Mouse (Mus musculus) CH12.LX (cell line): ENCODE data around the gene Tex13b. TPM values are rescaled to one million over a fixed set of nuclear protein-coding genes. Genes with fewer than 3 reads are reported as not detected.
"Not testable (repeated sequence)": the region's sequence is repeated elsewhere in the genome, so short reads cannot be mapped to it uniquely, and the experiment has no call there.

Experiments
- DNase-seq: peaks from one replicate; pipeline ENCODE4 v3.0.0-alpha.2; 2013; ENCODE audit errors: extremely low read depth
- H3K27ac ChIP-seq: 2 replicates; pipeline ENCODE4 v1.5.1; 2012; ENCODE audit warnings: low read depth, mild to moderate bottlenecking, control low read depth, moderate library complexity; ENCODE audit not compliant: insufficient read depth
- H3K27me3 ChIP-seq: replicated peaks from 2 replicates; pipeline ENCODE3; 2012; ENCODE audit warnings: inconsistent platforms
- H3K36me3 ChIP-seq, 2 experiments: replicated peaks in 1 of 2; 2 replicates each; pipeline versions ENCODE3 to v1.6.1; 2012; ENCODE audit warnings: inconsistent platforms in 1 of 2, low read length in 1 of 2, mild to moderate bottlenecking in 1 of 2, mixed read lengths in 1 of 2, moderate library complexity in 1 of 2; ENCODE audit not compliant: control insufficient read depth in 1 of 2, insufficient read depth in 1 of 2
- H3K4me1 ChIP-seq, 2 experiments: 2 replicates each; pipeline ENCODE4 v1.6.1; 2012; ENCODE audit warnings: inconsistent platforms in 1 of 2, moderate library complexity in 1 of 2; ENCODE audit not compliant: insufficient read depth in 2 of 2, control insufficient read depth in 1 of 2
- H3K4me2 ChIP-seq: 2 replicates; pipeline ENCODE4 v1.6.1; 2012; ENCODE audit warnings: low read depth, mild to moderate bottlenecking, control low read depth; ENCODE audit not compliant: poor library complexity, insufficient read depth, severe bottlenecking
- H3K4me3 ChIP-seq, 3 experiments: fragments of 150-350 bp in 1 of 3; sonication (generic) in 1 of 3; replicated peaks in 1 of 3; 2 replicates each; pipeline versions ENCODE3 to v1.5.1; 2011 to 2012; ENCODE audit warnings: low read depth in 2 of 3, low read length in 2 of 3, mild to moderate bottlenecking in 2 of 3, moderate library complexity in 2 of 3, control low read depth in 1 of 3, improper control_type of control experiment in 1 of 3, inconsistent platforms in 1 of 3, mixed read lengths in 1 of 3; ENCODE audit not compliant: poor library complexity in 1 of 3
- H3K79me2 ChIP-seq: replicated peaks from 2 replicates; pipeline ENCODE4 v1.6.1; 2012; ENCODE audit warnings: mild to moderate bottlenecking, moderate library complexity; ENCODE audit not compliant: control insufficient read depth, poor library complexity, insufficient read depth, severe bottlenecking; ENCODE audit errors: extremely low read depth
- H3K9ac ChIP-seq: 2 replicates; pipeline ENCODE4 v1.6.1; 2012; ENCODE audit warnings: low read depth, mild to moderate bottlenecking, control low read depth, moderate library complexity; ENCODE audit not compliant: insufficient read depth
- H3K9me3 ChIP-seq: replicated peaks from 2 replicates; pipeline ENCODE3; 2012; ENCODE audit warnings: low read length, inconsistent platforms, mixed read lengths
- CHD1 ChIP-seq: IDR thresholded peaks from 2 replicates; pipeline ENCODE4 v1.6.1; 2012; ENCODE audit warnings: low read depth, low read length, improper control_type of control experiment, inconsistent platforms
- CHD2 ChIP-seq: IDR thresholded peaks from 2 replicates; pipeline ENCODE4 v1.6.1; 2011; ENCODE audit warnings: low read length, improper control_type of control experiment
- CTCF ChIP-seq, 2 experiments: IDR thresholded peaks in 1 of 2; conservative IDR thresholded peaks in 1 of 2; 2 replicates each; pipeline ENCODE4 v1.5.1; 2011 to 2012; ENCODE audit warnings: low read depth in 2 of 2, low read length in 2 of 2, improper control_type of control experiment in 1 of 2, inconsistent platforms in 1 of 2, mild to moderate bottlenecking in 1 of 2, moderate library complexity in 1 of 2
- IRF4 ChIP-seq: IDR thresholded peaks from 2 replicates; pipeline ENCODE4 v1.6.1; 2014; ENCODE audit warnings: low read depth, mild to moderate bottlenecking, inconsistent platforms, low read length, improper control_type of control experiment
- JUN ChIP-seq: IDR thresholded peaks from 2 replicates; pipeline ENCODE4 v1.6.1; 2011; ENCODE audit warnings: low read depth, mild to moderate bottlenecking, low read length, improper control_type of control experiment, moderate library complexity; ENCODE audit not compliant: insufficient read depth
- JUND ChIP-seq: conservative IDR thresholded peaks from 2 replicates; pipeline ENCODE4 v1.6.1; 2011; ENCODE audit warnings: low read depth, low read length, improper control_type of control experiment
- MYC ChIP-seq: IDR thresholded peaks from 2 replicates; pipeline ENCODE4 v1.6.1; 2011; ENCODE audit warnings: low read depth, mild to moderate bottlenecking, improper control_type of control experiment, low read length
- NELFE ChIP-seq: IDR thresholded peaks from 2 replicates; pipeline ENCODE4 v1.6.1; 2011; ENCODE audit warnings: low read depth, low read length, improper control_type of control experiment
- RAD21 ChIP-seq: IDR thresholded peaks from 2 replicates; pipeline ENCODE4 v1.6.1; 2011; ENCODE audit warnings: low read depth, mild to moderate bottlenecking, low read length, improper control_type of control experiment, moderate library complexity
- SMC3 ChIP-seq: IDR thresholded peaks from 2 replicates; pipeline ENCODE4 v1.6.1; 2011; ENCODE audit warnings: low read depth, low read length, improper control_type of control experiment
- ZC3H11A ChIP-seq: IDR thresholded peaks from 2 replicates; pipeline ENCODE4 v1.6.1; 2012; ENCODE audit warnings: low read depth, mild to moderate bottlenecking, inconsistent platforms, low read length, improper control_type of control experiment
- ZKSCAN1 ChIP-seq: IDR thresholded peaks from 2 replicates; pipeline ENCODE4 v1.6.1; 2012; ENCODE audit warnings: low read depth, inconsistent platforms, low read length, improper control_type of control experiment, borderline replicate concordance
- ZMIZ1 ChIP-seq: IDR thresholded peaks from 2 replicates; pipeline ENCODE4 v1.6.1; 2012; ENCODE audit warnings: low read depth, mild to moderate bottlenecking, inconsistent platforms, low read length, improper control_type of control experiment
- ZNF384 ChIP-seq: IDR thresholded peaks from 2 replicates; pipeline ENCODE4 v1.6.1; 2012; ENCODE audit warnings: low read depth, low read length, improper control_type of control experiment, inconsistent platforms
- dilution Hi-C: fragments of 300-500 bp; cut with MboI; formaldehyde crosslinking; loops from 2 replicates; pipeline ENCODE4 v1.14.3; 2020; ENCODE audit warnings: low sequenced_read_pairs; ENCODE audit not compliant: extremely low pct_unique_long_range_greater_than_20kb, extremely low pct_ligation_motif_present
- in situ Hi-C: fragments of 300-500 bp; cut with MboI; formaldehyde crosslinking; loops from 3 replicates; pipeline ENCODE4 v1.14.3; 2019; ENCODE audit warnings: low sequenced_read_pairs, low pct_ligation_motif_present, low pct_unique_long_range_greater_than_20kb, mixed read lengths
- polyA plus RNA-seq: library from polyadenylated mRNA; unstranded; fragments of >175 nt; gene quantifications from 2 replicates; pipeline ENCODE4 v1.2.1, GENCODE M21; 2012; ENCODE audit warnings: low read depth; ENCODE audit not compliant: insufficient read length
- total RNA-seq, 2 experiments: library from RNA; depleted of rRNA; stranded (reverse); fragments of 300-350 nt in 1 of 2; fragments of >200 nt in 1 of 2; gene quantifications; 2 replicates each; pipeline ENCODE4 v1.2.3; 2012 to 2014

Tex13b gene
- total and polyA plus RNA-seq, 3 experiments: 44.2 to 78.8 (median 77.9) TPM

DNA sequence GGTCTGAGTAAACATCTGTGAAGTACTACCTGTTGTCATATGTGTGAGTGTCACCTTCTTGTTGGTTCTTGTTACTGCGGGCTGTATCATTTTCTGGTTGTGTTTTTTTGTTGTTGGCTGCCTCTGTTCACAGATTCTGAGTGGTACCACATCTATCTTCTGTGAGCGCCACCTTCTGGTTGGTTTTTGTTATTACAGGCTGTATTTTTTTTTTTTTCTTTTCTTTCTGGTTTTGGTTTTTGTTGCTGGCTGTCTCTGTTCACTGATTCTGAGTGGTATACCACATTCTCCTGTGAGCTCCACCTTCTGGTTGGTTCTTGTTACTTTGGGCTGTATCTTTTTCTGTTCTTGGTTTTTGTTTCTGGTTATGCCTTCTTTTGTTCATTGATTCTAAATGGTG lies 44.2 kb upstream of the Tex13b start:
- no peaks in the 10 kb centered on the region for H3K27me3 ChIP-seq
- H3K9ac ChIP-seq: no peak overlapping the region
- in situ Hi-C loops (no loop called here), dilution Hi-C loops (no loop called here)
- peak; percentile 67 for DNase-seq
- no peaks in the 10 kb centered on the region for H3K9me3 ChIP-seq
- H3K36me3 ChIP-seq: no peaks in the 10 kb centered on the region
- H3K4me3 ChIP-seq: no peak overlapping the region
- no peak overlapping the region for H3K27ac ChIP-seq
- 0 out of 2 replicates have a peak overlapping the region, but pooled peaks have one; percentile 13 for H3K4me2 ChIP-seq
- TF ChIP-seq ZNF384: peak; percentile 98
- peak; percentile 62 for TF ChIP-seq RAD21
- peak; percentile 60 for TF ChIP-seq SMC3
- TF ChIP-seq NELFE: no peak
- no peak for TF ChIP-seq JUND
- TF ChIP-seq ZKSCAN1: no peak
- TF ChIP-seq CTCF (conservative IDR thresholded peaks at IDR 0.05 in 1 of 2, IDR thresholded peaks at IDR 0.05 in 1 of 2; ENCODE audit: low read depth in 2 of 2, low read length in 2 of 2): peak; percentile 29 to 73; a peak in 2 of 4 replicates
- TF ChIP-seq IRF4: peak; percentile 63
- peaks cover 2 to 18% of the 10 kb centered on the region in 2 experiments; a peak in 3 of 4 replicates for H3K4me1 ChIP-seq
- no peaks in the 10 kb centered on the region for H3K79me2 ChIP-seq

DNA sequence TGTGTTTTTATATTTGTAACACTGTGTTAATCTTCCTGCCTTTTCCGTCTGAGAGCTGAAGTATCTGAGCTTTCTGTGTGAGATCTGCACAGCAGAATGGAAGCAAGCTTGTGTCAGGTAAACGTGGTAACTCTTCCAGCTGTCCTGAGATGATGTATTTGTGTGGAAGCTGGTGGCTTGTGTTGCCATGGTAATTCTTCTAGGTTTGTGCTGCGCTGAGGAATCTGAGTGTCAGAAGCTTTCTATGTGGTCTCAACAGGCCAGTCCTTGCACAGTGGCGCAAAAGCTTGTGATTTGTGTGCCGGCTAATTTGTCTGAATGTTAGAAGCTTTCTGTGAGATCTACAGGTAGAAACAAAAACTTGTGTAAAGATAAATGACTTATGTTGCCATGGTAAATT lies 43.8 kb upstream of the Tex13b start:
- in situ Hi-C loops, H3K9ac ChIP-seq, dilution Hi-C loops, DNase-seq, H3K4me3 ChIP-seq, H3K27ac ChIP-seq, H3K27me3 ChIP-seq, H3K36me3 ChIP-seq, H3K79me2 ChIP-seq, H3K9me3 ChIP-seq: not testable (repeated sequence)
- peaks cover 2 to 14% of the 10 kb centered on the region in 2 experiments; a peak in 3 of 4 replicates for H3K4me1 ChIP-seq
- 0 out of 2 replicates have a peak overlapping the region, but pooled peaks have one; percentile 13 for H3K4me2 ChIP-seq

DNA sequence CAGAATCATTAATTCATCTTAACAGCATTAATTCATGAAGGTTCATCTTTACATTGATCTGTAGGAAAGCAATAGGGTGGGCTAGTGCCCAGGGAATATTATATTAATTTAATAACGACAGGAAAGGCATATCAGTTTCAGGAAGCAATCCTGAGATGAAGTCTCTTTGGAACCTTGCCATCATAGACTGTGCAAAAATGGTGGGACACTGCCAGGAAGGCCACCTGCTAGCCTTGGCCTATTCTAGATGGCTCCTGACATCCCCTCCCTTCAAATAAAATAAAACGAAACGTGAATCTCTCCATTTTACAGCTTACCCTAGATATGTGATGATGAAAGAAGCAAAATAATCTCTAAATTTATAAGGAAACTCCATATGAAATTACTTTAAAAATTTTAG lies 41.3 kb upstream of the Tex13b start:
- Histone ChIP-seq H3K9ac (no peak overlapping the region), H3K4me2 (no peak overlapping the region), H3K79me2 (no peaks in the 10 kb centered on the region), H3K27ac (no peak overlapping the region), H3K27me3 (no peaks in the 10 kb centered on the region), H3K9me3 (no peaks in the 10 kb centered on the region), H3K36me3 (no peaks in the 10 kb centered on the region), H3K4me1 (peaks cover 2 to 14% of the 10 kb centered on the region in 2 experiments; a peak in 3 of 4 replicates), H3K4me3 (no peak overlapping the region)
- in situ Hi-C loops (no loop called here), dilution Hi-C loops (no loop called here)
- no peak for TF ChIP-seq JUN
- TF ChIP-seq CHD1: no peak
- TF ChIP-seq CHD2: no peak
- TF ChIP-seq MYC: no peak
- TF ChIP-seq ZC3H11A: no peak
- no peak for TF ChIP-seq ZMIZ1
- no peak for DNase-seq
